Mouse (Mus musculus): ENCODE measurements at regions not wholly inside any gene's neighbourhood (a gene's known extent, or its start where the extent isn't known, plus 50 kb on each side); places are given as distances from the start of the nearest gene placed in this dataset.

- DNase-seq (ENCODE audit: low spot score in 2 of 2): no peak
Observed at GRCm38 (mm10) chr19:24622776-24623175, 51.0 kb upstream of the Tmem252 start.

DNA sequence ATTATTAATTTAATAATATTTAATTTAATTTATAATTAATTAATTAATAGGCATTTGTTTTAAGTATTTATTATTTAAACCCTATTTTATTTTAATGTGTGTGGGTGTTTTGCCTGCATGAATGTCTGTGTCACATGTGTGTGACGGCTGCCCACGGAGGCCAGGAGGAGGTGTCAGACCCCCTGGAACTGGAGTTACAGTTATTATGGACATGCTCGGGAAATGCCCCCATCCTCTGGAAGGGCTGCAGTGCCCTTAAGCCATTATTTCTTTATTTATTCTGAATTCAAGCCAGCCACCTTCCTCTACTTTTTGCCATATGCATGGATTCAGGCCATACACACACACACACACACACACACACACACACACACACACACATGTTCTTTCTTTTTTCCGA is 51.5 kb upstream of the Tmem252 start:
- no peak for DNase-seq (ENCODE audit: low spot score in 2 of 2)

GRCm38 (mm10) chr19:24621610-24622220 is 52.1 kb upstream of the Tmem252 start:
- peak; percentile 55 to 63 for DNase-seq (ENCODE audit: low spot score in 2 of 2)

- no peak for DNase-seq (ENCODE audit: low spot score in 2 of 2)
Observed at GRCm38 (mm10) chr19:24615762-24616310, 58.0 kb upstream of the Tmem252 start.

GRCm38 (mm10) chr19:24607884-24608283 is 52.2 kb upstream of the Pip5k1b start:
- no peak for DNase-seq (ENCODE audit: low spot score in 2 of 2)

DNA sequence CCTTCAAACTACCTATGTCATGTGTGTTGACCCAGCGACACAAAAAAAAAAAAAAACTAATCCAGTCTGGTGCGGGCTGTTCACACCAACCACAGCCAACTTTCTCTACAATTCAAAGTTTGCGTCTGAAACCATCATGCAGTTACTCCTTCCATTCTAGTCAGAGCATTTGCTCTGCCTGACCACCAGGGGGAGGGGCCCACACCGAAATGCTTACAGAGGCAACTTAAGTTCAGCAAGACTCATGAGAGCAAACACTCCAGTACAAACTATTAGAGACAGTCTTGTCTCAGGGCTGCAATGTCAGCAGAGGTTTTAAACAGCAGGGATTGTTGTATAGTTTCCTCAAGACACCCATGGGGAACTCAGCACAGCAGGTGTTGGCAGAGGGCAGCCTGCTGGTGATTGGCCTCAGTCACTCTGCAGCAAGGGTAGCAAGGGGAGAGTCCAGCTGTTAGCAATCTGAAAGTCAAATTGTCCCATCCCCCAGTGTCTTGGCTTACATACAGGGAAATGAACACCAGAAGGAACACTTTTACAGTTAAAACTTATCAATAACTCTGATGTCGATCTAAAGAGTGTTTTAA is 50.8 kb upstream of the Pip5k1b start:
- DNase-seq (ENCODE audit: low spot score in 2 of 2): no peak
